Mouse (Mus musculus): ENCODE results near the gene Cacna1i. TPM values are rescaled to one million over a fixed set of nuclear protein-coding genes. Genes with fewer than 3 reads are reported as not detected.

Cacna1i gene
- polyA plus RNA-seq, 1 experiment = not detected

- Histone ChIP-seq H3K9ac (ENCODE audit: low read depth, poor library complexity, severe bottlenecking) (no peak overlapping the region), H3K9me3 (replicated peaks; ENCODE audit: control insufficient read depth, insufficient read depth, low read length, poor library complexity, severe bottlenecking) (no peaks in the 10 kb centered on the region), H3K4me3 (ENCODE audit: low read depth, low read length) (no peak overlapping the region), H3K36me3 (ENCODE audit: control insufficient read depth, insufficient read depth, low read length, poor library complexity, severe bottlenecking) (no peaks in the 10 kb centered on the region), H3K27me3 (ENCODE audit: control insufficient read depth, insufficient read depth, low read length, poor library complexity, severe bottlenecking) (no peaks in the 10 kb centered on the region), H3K27ac (ENCODE audit: insufficient read depth, low read length) (no peak overlapping the region), H3K4me1 (ENCODE audit: control insufficient read depth, insufficient read depth, low read length) (no peaks in the 10 kb centered on the region)
- TF ChIP-seq CTCF (IDR thresholded peaks at IDR 0.05; ENCODE audit: low read depth, low read length) = no peak
- TF ChIP-seq EP300 (IDR thresholded peaks at IDR 0.05; ENCODE audit: insufficient read depth, low read depth, low read length) = no peak
- no peak for TF ChIP-seq POLR2A (IDR thresholded peaks at IDR 0.05; ENCODE audit: insufficient read depth, low read length)
Measured at GRCm38 (mm10) chr15:80318543-80319255, 31.7 kb downstream of the Cacna1i start.

- no peaks in the 10 kb centered on the region for H3K36me3 ChIP-seq (ENCODE audit: control insufficient read depth, insufficient read depth, low read length, poor library complexity, severe bottlenecking)
- no peaks in the 10 kb centered on the region for H3K4me1 ChIP-seq (ENCODE audit: control insufficient read depth, insufficient read depth, low read length)
- no peak overlapping the region for H3K27ac ChIP-seq (ENCODE audit: insufficient read depth, low read length)
- H3K9ac ChIP-seq (ENCODE audit: low read depth, poor library complexity, severe bottlenecking) = no peak overlapping the region
- no peaks in the 10 kb centered on the region for H3K9me3 ChIP-seq (replicated peaks; ENCODE audit: control insufficient read depth, insufficient read depth, low read length, poor library complexity, severe bottlenecking)
- TF ChIP-seq CTCF (IDR thresholded peaks at IDR 0.05; ENCODE audit: low read depth, low read length) (no peak), POLR2A (IDR thresholded peaks at IDR 0.05; ENCODE audit: insufficient read depth, low read length) (no peak), EP300 (IDR thresholded peaks at IDR 0.05; ENCODE audit: insufficient read depth, low read depth, low read length) (no peak)
- no peaks in the 10 kb centered on the region for H3K27me3 ChIP-seq (ENCODE audit: control insufficient read depth, insufficient read depth, low read length, poor library complexity, severe bottlenecking)
- no peak overlapping the region for H3K4me3 ChIP-seq (ENCODE audit: low read depth, low read length)
Measured at GRCm38 (mm10) chr15:80319315-80319714, 32.3 kb downstream of the Cacna1i start.

- H3K27ac ChIP-seq (ENCODE audit: insufficient read depth, low read length) = no peak overlapping the region
- H3K9ac ChIP-seq (ENCODE audit: low read depth, poor library complexity, severe bottlenecking) = no peak overlapping the region
- H3K4me1 ChIP-seq (ENCODE audit: control insufficient read depth, insufficient read depth, low read length) = no peaks in the 10 kb centered on the region
- TF ChIP-seq POLR2A (IDR thresholded peaks at IDR 0.05; ENCODE audit: insufficient read depth, low read length) (no peak), CTCF (IDR thresholded peaks at IDR 0.05; ENCODE audit: low read depth, low read length) (no peak), EP300 (IDR thresholded peaks at IDR 0.05; ENCODE audit: insufficient read depth, low read depth, low read length) (no peak)
- H3K4me3 ChIP-seq (ENCODE audit: low read depth, low read length) = no peak overlapping the region
- H3K9me3 ChIP-seq (replicated peaks; ENCODE audit: control insufficient read depth, insufficient read depth, low read length, poor library complexity, severe bottlenecking) = no peaks in the 10 kb centered on the region
- no peaks in the 10 kb centered on the region for H3K36me3 ChIP-seq (ENCODE audit: control insufficient read depth, insufficient read depth, low read length, poor library complexity, severe bottlenecking)
- no peaks in the 10 kb centered on the region for H3K27me3 ChIP-seq (ENCODE audit: control insufficient read depth, insufficient read depth, low read length, poor library complexity, severe bottlenecking)
Measured at GRCm38 (mm10) chr15:80319921-80320320, 32.9 kb downstream of the Cacna1i start.

GRCm38 (mm10) chr15:80325207-80325606 lies 38.2 kb downstream of the Cacna1i start:
- Histone ChIP-seq H3K9me3 (replicated peaks; ENCODE audit: control insufficient read depth, insufficient read depth, low read length, poor library complexity, severe bottlenecking) (no peaks in the 10 kb centered on the region), H3K4me3 (ENCODE audit: low read depth, low read length) (no peak overlapping the region), H3K4me1 (ENCODE audit: control insufficient read depth, insufficient read depth, low read length) (no peaks in the 10 kb centered on the region), H3K27ac (ENCODE audit: insufficient read depth, low read length) (no peak overlapping the region), H3K9ac (ENCODE audit: low read depth, poor library complexity, severe bottlenecking) (no peak overlapping the region), H3K27me3 (ENCODE audit: control insufficient read depth, insufficient read depth, low read length, poor library complexity, severe bottlenecking) (no peaks in the 10 kb centered on the region), H3K36me3 (ENCODE audit: control insufficient read depth, insufficient read depth, low read length, poor library complexity, severe bottlenecking) (no peaks in the 10 kb centered on the region)
- TF ChIP-seq EP300 (IDR thresholded peaks at IDR 0.05; ENCODE audit: insufficient read depth, low read depth, low read length) = no peak
- TF ChIP-seq POLR2A (IDR thresholded peaks at IDR 0.05; ENCODE audit: insufficient read depth, low read length) = no peak
- TF ChIP-seq CTCF (IDR thresholded peaks at IDR 0.05; ENCODE audit: low read depth, low read length) = no peak

- no peaks in the 10 kb centered on the region for H3K36me3 ChIP-seq (ENCODE audit: control insufficient read depth, insufficient read depth, low read length, poor library complexity, severe bottlenecking)
- H3K27me3 ChIP-seq (ENCODE audit: control insufficient read depth, insufficient read depth, low read length, poor library complexity, severe bottlenecking) = no peaks in the 10 kb centered on the region
- H3K27ac ChIP-seq (ENCODE audit: insufficient read depth, low read length) = no peak overlapping the region
- H3K9me3 ChIP-seq (replicated peaks; ENCODE audit: control insufficient read depth, insufficient read depth, low read length, poor library complexity, severe bottlenecking) = no peaks in the 10 kb centered on the region
- no peaks in the 10 kb centered on the region for H3K4me1 ChIP-seq (ENCODE audit: control insufficient read depth, insufficient read depth, low read length)
- TF ChIP-seq CTCF (IDR thresholded peaks at IDR 0.05; ENCODE audit: low read depth, low read length) (no peak), POLR2A (IDR thresholded peaks at IDR 0.05; ENCODE audit: insufficient read depth, low read length) (no peak), EP300 (IDR thresholded peaks at IDR 0.05; ENCODE audit: insufficient read depth, low read depth, low read length) (no peak)
- H3K4me3 ChIP-seq (ENCODE audit: low read depth, low read length) = no peak overlapping the region
- H3K9ac ChIP-seq (ENCODE audit: low read depth, poor library complexity, severe bottlenecking) = no peak overlapping the region
Measured at GRCm38 (mm10) chr15:80325756-80326155, 38.7 kb downstream of the Cacna1i start.

- H3K36me3 ChIP-seq (ENCODE audit: control insufficient read depth, insufficient read depth, low read length, poor library complexity, severe bottlenecking) = no peaks in the 10 kb centered on the region
- H3K27ac ChIP-seq (ENCODE audit: insufficient read depth, low read length) = no peak overlapping the region
- no peaks in the 10 kb centered on the region for H3K27me3 ChIP-seq (ENCODE audit: control insufficient read depth, insufficient read depth, low read length, poor library complexity, severe bottlenecking)
- H3K9ac ChIP-seq (ENCODE audit: low read depth, poor library complexity, severe bottlenecking) = no peak overlapping the region
- H3K4me3 ChIP-seq (ENCODE audit: low read depth, low read length) = no peak overlapping the region
- no peaks in the 10 kb centered on the region for H3K4me1 ChIP-seq (ENCODE audit: control insufficient read depth, insufficient read depth, low read length)
- TF ChIP-seq CTCF (IDR thresholded peaks at IDR 0.05; ENCODE audit: low read depth, low read length) (no peak), POLR2A (IDR thresholded peaks at IDR 0.05; ENCODE audit: insufficient read depth, low read length) (no peak), EP300 (IDR thresholded peaks at IDR 0.05; ENCODE audit: insufficient read depth, low read depth, low read length) (no peak)
- H3K9me3 ChIP-seq (replicated peaks; ENCODE audit: control insufficient read depth, insufficient read depth, low read length, poor library complexity, severe bottlenecking) = no peaks in the 10 kb centered on the region
Measured at GRCm38 (mm10) chr15:80326947-80327346, 39.9 kb downstream of the Cacna1i start.

Data from ES-Bruce4 (cell line).